Mouse (Mus musculus): ENCODE results near the gene Olfr248. TPM values are rescaled to one million over a fixed set of nuclear protein-coding genes. Genes with fewer than 3 reads are reported as not detected.
"Not testable (repeated sequence)": the region's sequence is repeated elsewhere in the genome, so short reads cannot be mapped to it uniquely, and the experiment has no call there.

The Olfr248 gene
- polyA plus RNA-seq (2015; fragmentation: Nextera tagmentation; extraction: Ambion mirVana), result not detected in 2 replicates

GRCm38 (mm10) chr1:174390746-174391145 lies at the start of gene Olfr248:
TSS of gene Olfr248 (plus strand) at chr1:174391046.
- no peaks in the 10 kb centered on the region for H3K4me1 ChIP-seq (replicated peaks)
- no peak within 1 kb of the TSS for H3K27ac ChIP-seq
- H3K9me3 ChIP-seq, result no peaks in the 10 kb centered on the region
- no peak for ATAC-seq
- H3K9ac ChIP-seq, result no peak within 1 kb of the TSS
- H3K36me3 ChIP-seq, result no peaks in the 10 kb centered on the region
- H3K4me2 ChIP-seq (replicated peaks), result no peak within 1 kb of the TSS
- H3K27me3 ChIP-seq (replicated peaks), result no peaks in the 10 kb centered on the region
- WGBS, result 95% methylated on average over 2 of the region's 2 CpGs
- no peak within 1 kb of the TSS for H3K4me3 ChIP-seq (replicated peaks)

GRCm38 (mm10) chr1:174353636-174354035 lies 37.2 kb upstream of the Olfr248 start:
- WGBS, result 86% methylated on average over 1 of the region's 1 CpGs
- not testable (repeated sequence) for H3K4me3 ChIP-seq (replicated peaks); H3K9me3 ChIP-seq; H3K36me3 ChIP-seq; H3K4me1 ChIP-seq (replicated peaks); ATAC-seq; H3K9ac ChIP-seq; H3K4me2 ChIP-seq (replicated peaks); H3K27me3 ChIP-seq (replicated peaks); H3K27ac ChIP-seq

- H3K27ac ChIP-seq, result no peak overlapping the region
- no peak overlapping the region for H3K4me3 ChIP-seq (replicated peaks)
- no peaks in the 10 kb centered on the region for H3K27me3 ChIP-seq (replicated peaks)
- H3K9ac ChIP-seq, result no peak overlapping the region
- WGBS, result 80% methylated on average over 5 of the region's 5 CpGs
- no peaks in the 10 kb centered on the region for H3K9me3 ChIP-seq
- no peak for ATAC-seq
- H3K4me1 ChIP-seq (replicated peaks), result no peaks in the 10 kb centered on the region
- H3K36me3 ChIP-seq, result no peaks in the 10 kb centered on the region
- H3K4me2 ChIP-seq (replicated peaks), result no peak overlapping the region
These were observed 36.2 kb upstream of the Olfr248 start for GRCm38 (mm10) chr1:174354640-174355039.

DNA sequence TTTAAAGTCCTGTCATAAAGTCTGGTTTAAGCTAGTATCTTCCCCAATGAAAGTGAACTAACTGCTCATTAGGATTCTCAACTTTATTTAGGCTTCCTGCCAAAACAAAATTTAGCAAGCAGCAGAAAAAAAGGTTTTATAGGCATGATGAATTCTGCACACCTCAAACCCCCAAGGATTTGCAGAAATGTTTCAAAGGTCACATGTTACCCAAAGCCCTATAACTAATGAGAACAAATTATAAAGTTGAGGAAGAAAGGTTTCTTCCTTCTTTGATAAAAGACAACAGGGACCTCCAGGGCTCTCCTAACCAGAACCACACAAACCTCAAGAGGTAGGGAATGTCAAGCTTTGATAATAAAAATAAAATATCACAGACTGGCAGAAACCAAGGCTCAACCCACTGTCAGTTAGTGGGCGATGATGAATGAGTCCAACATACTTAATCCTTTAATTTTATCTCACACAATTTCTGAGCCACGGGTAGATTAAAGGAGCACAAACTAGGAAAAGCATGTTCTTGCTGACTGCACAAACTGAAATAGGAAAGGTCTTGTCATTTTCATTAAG lies 25.9 kb upstream of the Olfr248 start, which contains the start of gene Olfr417:
Gene Olfr417, plus strand, starts transcription at position 241 of the 570 bp plus-strand sequence.
- Histone ChIP-seq H3K27me3 (replicated peaks) (no peaks in the 10 kb centered on the region), H3K9ac (no peak within 1 kb of the TSS), H3K27ac (no peak within 1 kb of the TSS), H3K4me1 (replicated peaks) (no peaks in the 10 kb centered on the region), H3K9me3 (no peaks in the 10 kb centered on the region), H3K4me3 (replicated peaks) (no peak within 1 kb of the TSS), H3K4me2 (replicated peaks) (no peak within 1 kb of the TSS), H3K36me3 (no peaks in the 10 kb centered on the region)
- WGBS, result 77% methylated on average over 2 of the region's 2 CpGs
- no peak for ATAC-seq

DNA sequence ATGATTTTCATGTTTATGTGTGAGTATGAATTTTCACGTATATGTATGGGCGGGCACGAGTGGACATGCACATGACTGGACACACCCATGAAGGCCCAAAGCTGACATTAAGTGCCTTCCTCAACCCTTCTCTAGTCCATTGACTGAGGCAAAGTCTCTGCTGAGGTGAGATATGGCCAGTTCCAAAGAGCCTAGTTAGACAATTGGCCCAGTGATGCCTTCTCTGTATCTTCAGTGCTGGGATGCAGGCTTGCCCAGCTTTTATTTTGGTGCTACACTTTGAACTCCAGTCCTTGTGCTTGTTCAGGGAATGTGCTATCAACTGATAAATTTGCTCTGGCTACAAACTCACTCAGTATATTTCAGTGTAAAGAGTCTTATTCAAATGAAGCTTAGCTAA lies 17.0 kb upstream of the Olfr248 start:
- ATAC-seq, result no peak

DNA sequence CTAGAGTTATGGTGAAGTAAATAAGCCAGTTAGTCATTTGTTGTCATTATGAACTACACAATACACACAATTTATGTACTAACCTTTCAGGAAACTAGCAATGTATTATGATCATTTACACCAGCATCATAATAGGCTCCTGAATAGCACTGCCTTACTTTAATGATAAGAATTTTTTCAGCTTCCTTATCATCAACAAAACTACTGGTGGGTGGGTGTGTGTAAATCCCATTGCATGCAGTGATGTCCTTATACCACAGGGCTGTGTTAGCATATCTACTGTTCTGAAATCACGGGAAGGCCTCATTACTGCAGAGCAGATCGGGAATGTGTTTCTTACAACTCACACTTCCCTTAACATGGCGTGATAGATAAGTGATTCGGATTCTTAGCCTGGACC lies 32.1 kb downstream of the Olfr248 start:
- Histone ChIP-seq H3K4me3 (replicated peaks) (no peak overlapping the region), H3K9ac (no peak overlapping the region), H3K4me1 (replicated peaks) (no peaks in the 10 kb centered on the region), H3K27me3 (replicated peaks) (no peaks in the 10 kb centered on the region), H3K36me3 (no peaks in the 10 kb centered on the region), H3K27ac (no peak overlapping the region), H3K9me3 (no peaks in the 10 kb centered on the region), H3K4me2 (replicated peaks) (no peak overlapping the region)
- ATAC-seq, result no peak
- WGBS, result 81% methylated on average over 4 of the region's 4 CpGs

More for the DNA sequence above, 17.0 kb upstream of the Olfr248 start:
- H3K9ac ChIP-seq, result no peak overlapping the region
- 89% methylated on average over 3 of the region's 3 CpGs for WGBS
- H3K36me3 ChIP-seq, result no peaks in the 10 kb centered on the region
- H3K4me3 ChIP-seq (replicated peaks), result no peak overlapping the region
- no peaks in the 10 kb centered on the region for H3K4me1 ChIP-seq (replicated peaks)
- H3K4me2 ChIP-seq (replicated peaks), result no peak overlapping the region
- no peaks in the 10 kb centered on the region for H3K27me3 ChIP-seq (replicated peaks)
- no peak overlapping the region for H3K27ac ChIP-seq
- H3K9me3 ChIP-seq, result no peaks in the 10 kb centered on the region

DNA sequence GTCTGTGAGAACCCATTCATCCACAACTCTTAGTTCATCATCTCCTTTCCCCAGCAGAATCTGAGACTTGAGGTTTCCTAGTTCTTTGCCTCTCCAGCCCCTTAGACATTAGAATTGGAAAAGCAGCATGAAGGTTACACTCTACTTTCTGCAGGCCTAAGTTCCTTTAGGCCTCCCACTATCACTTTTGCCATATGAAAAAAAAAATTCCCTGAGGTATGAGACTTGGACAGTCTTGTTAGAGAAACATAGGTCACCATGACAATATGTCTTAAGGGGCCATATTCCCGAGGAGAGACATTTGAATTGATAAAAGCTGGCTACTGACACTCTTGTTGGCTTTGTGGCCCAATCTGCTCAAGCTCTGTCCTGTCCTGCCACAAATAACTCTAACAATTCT lies 32.9 kb downstream of the Olfr248 start, which contains the start of gene Olfr414:
Gene Olfr414, plus strand, starts transcription at position 301 of the 400 bp plus-strand sequence.
- Histone ChIP-seq H3K4me3 (replicated peaks) (no peak within 1 kb of the TSS), H3K27me3 (replicated peaks) (no peaks in the 10 kb centered on the region), H3K4me2 (replicated peaks) (no peak within 1 kb of the TSS), H3K36me3 (no peaks in the 10 kb centered on the region), H3K27ac (no peak within 1 kb of the TSS), H3K4me1 (replicated peaks) (no peaks in the 10 kb centered on the region), H3K9me3 (no peaks in the 10 kb centered on the region), H3K9ac (no peak within 1 kb of the TSS)
- WGBS, result 80% methylated on average over 1 of the region's 1 CpGs
- ATAC-seq, result no peak

GRCm38 (mm10) chr1:174426180-174426986 lies 35.5 kb downstream of the Olfr248 start:
- Histone ChIP-seq H3K36me3 (no peaks in the 10 kb centered on the region), H3K9ac (no peak overlapping the region), H3K4me1 (replicated peaks) (no peaks in the 10 kb centered on the region), H3K4me2 (replicated peaks) (no peak overlapping the region), H3K27me3 (replicated peaks) (no peaks in the 10 kb centered on the region), H3K27ac (no peak overlapping the region), H3K4me3 (replicated peaks) (no peak overlapping the region), H3K9me3 (no peaks in the 10 kb centered on the region)
- 55% methylated on average over 3 of the region's 3 CpGs for WGBS
- ATAC-seq, result no peak; the same call in 1 of the 2 replicates

- Histone ChIP-seq H3K36me3 (no peaks in the 10 kb centered on the region), H3K27me3 (replicated peaks) (no peaks in the 10 kb centered on the region), H3K4me1 (replicated peaks) (no peaks in the 10 kb centered on the region), H3K27ac (no peak overlapping the region), H3K9ac (no peak overlapping the region), H3K4me3 (replicated peaks) (no peak overlapping the region), H3K9me3 (no peaks in the 10 kb centered on the region), H3K4me2 (replicated peaks) (no peak overlapping the region)
- ATAC-seq, result no peak
- 77% methylated on average over 1 of the region's 1 CpGs for WGBS
These were observed 36.6 kb downstream of the Olfr248 start for GRCm38 (mm10) chr1:174427402-174427801.

DNA sequence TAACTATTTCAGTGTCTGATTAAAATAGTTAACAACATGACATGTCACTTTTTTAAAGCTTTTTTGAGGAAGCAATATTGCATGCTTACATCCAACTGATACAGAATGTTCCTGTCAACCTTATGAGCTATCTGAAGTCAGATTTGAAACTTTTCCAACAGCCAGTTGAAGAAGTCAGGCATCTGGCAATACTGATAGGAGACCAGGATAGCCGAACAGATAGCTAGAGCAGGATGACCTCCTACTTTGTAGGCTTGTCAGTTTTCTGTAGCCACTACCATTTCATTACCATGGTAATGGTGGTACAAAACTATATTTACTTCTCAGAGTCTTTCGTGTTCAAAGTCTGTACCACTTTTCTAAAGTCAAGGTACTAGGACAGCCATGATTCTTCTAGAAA lies 37.6 kb downstream of the Olfr248 start:
- Histone ChIP-seq H3K36me3 (no peaks in the 10 kb centered on the region), H3K9me3 (no peaks in the 10 kb centered on the region), H3K27me3 (replicated peaks) (no peaks in the 10 kb centered on the region), H3K27ac (no peak overlapping the region), H3K4me1 (replicated peaks) (no peaks in the 10 kb centered on the region), H3K4me2 (replicated peaks) (no peak overlapping the region), H3K4me3 (replicated peaks) (no peak overlapping the region), H3K9ac (no peak overlapping the region)
- no peak for ATAC-seq
- 86% methylated on average over 2 of the region's 2 CpGs for WGBS

- Histone ChIP-seq H3K4me3 (replicated peaks) (no peak overlapping the region), H3K4me1 (replicated peaks) (no peaks in the 10 kb centered on the region), H3K9me3 (no peaks in the 10 kb centered on the region), H3K27ac (no peak overlapping the region), H3K9ac (no peak overlapping the region), H3K27me3 (replicated peaks) (no peaks in the 10 kb centered on the region), H3K36me3 (no peaks in the 10 kb centered on the region), H3K4me2 (replicated peaks) (no peak overlapping the region)
- 25% methylated on average over 1 of the region's 1 CpGs for WGBS
- ATAC-seq, result no peak
These were observed 43.3 kb downstream of the Olfr248 start for GRCm38 (mm10) chr1:174434121-174434520.
